Mouse (Mus musculus) liver, postnatal 0 days (tissue): ENCODE measurements at regions not wholly inside any gene's neighbourhood (a gene's known extent, or its start where the extent isn't known, plus 50 kb on each side); places are given as distances from the start of the nearest gene placed in this dataset.

Experiments
- CTCF ChIP-seq: sonication (generic); IDR thresholded peaks from 2 replicates; pipeline ENCODE4 v1.5.1; 2016; ENCODE audit warnings: antibody characterized with exemption, low read depth
- EP300 ChIP-seq: IDR thresholded peaks from 2 replicates; pipeline ENCODE4 v1.6.1; 2016; ENCODE audit warnings: antibody characterized with exemption, low read depth, mild to moderate bottlenecking

- TF ChIP-seq CTCF (peak; percentile 46), EP300 (no peak)
Measured at GRCm38 (mm10) chr1:73737083-73737482, 387.2 kb downstream of the Tns1 start.
